Mouse (Mus musculus) right cerebral cortex, postnatal 4 days (tissue): ENCODE data around the gene Fntb.
"Not testable (repeated sequence)": the region's sequence is repeated elsewhere in the genome, so short reads cannot be mapped to it uniquely, and the experiment has no call there.

Experiments
- DNase-seq: peaks from one replicate; pipeline ENCODE4 v3.0.0-alpha.2; 2022

The Fntb gene

GRCm38 (mm10) chr12:76765354-76765851 lies at the start of gene Fntb, which contains the start of gene Churc1:
Fntb (plus strand) TSS chr12:76765589.
Churc1 (plus strand) TSS chr12:76765538.
- peak; percentile 82 for DNase-seq

GRCm38 (mm10) chr12:76718384-76718783 lies 47.0 kb upstream of the Fntb start:
- no peak for DNase-seq

GRCm38 (mm10) chr12:76720572-76720971 lies 44.8 kb upstream of the Fntb start:
- no peak for DNase-seq

- DNase-seq = no peak
These were observed 43.4 kb upstream of the Fntb start for GRCm38 (mm10) chr12:76722026-76722425.

GRCm38 (mm10) chr12:76727955-76728354 lies 37.4 kb upstream of the Fntb start:
- DNase-seq = no peak

GRCm38 (mm10) chr12:76750866-76751459 lies 14.4 kb upstream of the Fntb start:
- no peak for DNase-seq

- DNase-seq = peak; percentile 31
These were observed 12.6 kb upstream of the Fntb start for GRCm38 (mm10) chr12:76752652-76753318.

GRCm38 (mm10) chr12:76765901-76766630 lies 677 bp downstream of the Fntb start:
- peak; percentile 28 for DNase-seq

GRCm38 (mm10) chr12:76770841-76771500 lies 5.6 kb downstream of the Fntb start:
- DNase-seq = no peak

GRCm38 (mm10) chr12:76771540-76771939 lies 6.2 kb downstream of the Fntb start:
- DNase-seq = no peak

GRCm38 (mm10) chr12:76774652-76775051 lies 9.3 kb downstream of the Fntb start:
- no peak for DNase-seq

GRCm38 (mm10) chr12:76775132-76775531 lies 9.7 kb downstream of the Fntb start:
- DNase-seq = no peak

- no peak for DNase-seq
These were observed 11.5 kb downstream of the Fntb start for GRCm38 (mm10) chr12:76776898-76777297.

GRCm38 (mm10) chr12:76777845-76778244 lies 12.5 kb downstream of the Fntb start:
- DNase-seq = no peak

- no peak for DNase-seq
These were observed 13.1 kb downstream of the Fntb start for GRCm38 (mm10) chr12:76778305-76779083.

- DNase-seq = no peak
These were observed 14.6 kb downstream of the Fntb start for GRCm38 (mm10) chr12:76779951-76780350.

- no peak for DNase-seq
These were observed 15.5 kb downstream of the Fntb start for GRCm38 (mm10) chr12:76780639-76781468.

GRCm38 (mm10) chr12:76784056-76784619 lies 18.7 kb downstream of the Fntb start:
- DNase-seq = no peak

GRCm38 (mm10) chr12:76790446-76791084 lies 25.2 kb downstream of the Fntb start:
- DNase-seq = no peak

- not testable (repeated sequence) for DNase-seq
These were observed 27.2 kb downstream of the Fntb start for GRCm38 (mm10) chr12:76792540-76792939.

- no peak for DNase-seq
These were observed 30.0 kb downstream of the Fntb start, which contains the start of gene Gpx2 for GRCm38 (mm10) chr12:76795350-76795749. Gpx2 (minus strand) TSS chr12:76795554.
